Mouse (Mus musculus) telencephalon, adult 2 months (tissue): ENCODE data around the gene Olfr224.
"Not testable (repeated sequence)": the region's sequence is repeated elsewhere in the genome, so short reads cannot be mapped to it uniquely, and the experiment has no call there.

Source experiments
- DNase-seq: peaks from one replicate; pipeline ENCODE4 v3.0.0-alpha.2; 2011; ENCODE audit warnings: low read depth, low spot score

Gene Olfr224

GRCm38 (mm10) chr11:58518916-58519315, 51.4 kb downstream of the Olfr224 start:
- DNase-seq, result not testable (repeated sequence)
